Mouse (Mus musculus) cerebellum, adult 2 months (tissue): Measurements from ENCODE around the gene Vmn1r39.
"Not testable (repeated sequence)": the region's sequence is repeated elsewhere in the genome, so short reads cannot be mapped to it uniquely, and the experiment has no call there.

Experiments used
- CTCF ChIP-seq: fragments of 200-500 bp; IDR thresholded peaks from 2 replicates; pipeline ENCODE4 v1.5.1; 2011; ENCODE audit warnings: low read depth, mild to moderate bottlenecking, control low read depth, low read length, moderate library complexity, borderline replicate concordance; ENCODE audit not compliant: insufficient read depth
- POLR2A ChIP-seq: fragments of 200-500 bp; IDR thresholded peaks from 2 replicates; pipeline ENCODE4 v1.6.1; 2011; ENCODE audit warnings: low read length, control low read depth, borderline replicate concordance; ENCODE audit not compliant: insufficient read depth

DNA sequence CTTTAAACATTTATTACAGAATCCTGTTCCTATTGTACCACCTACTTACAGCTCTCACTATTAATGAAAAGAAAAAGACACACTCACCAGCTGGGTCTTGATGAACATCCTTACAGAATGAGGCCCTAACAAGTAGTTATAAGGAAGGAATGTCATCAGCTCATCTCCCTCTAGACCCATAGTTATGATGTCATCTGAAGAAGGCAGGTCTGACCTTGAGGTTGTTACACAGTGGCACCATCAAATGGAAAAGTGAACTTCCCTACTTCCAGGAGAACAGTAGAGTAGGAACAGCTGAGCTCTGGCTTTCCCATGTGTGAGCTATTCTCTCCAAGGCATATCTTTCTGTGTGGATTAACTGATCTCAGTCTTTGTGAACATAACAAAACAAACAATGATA lies 27.9 kb downstream of the Vmn1r39 start, which contains the start of gene Vmn1r38:
- not testable (repeated sequence) for TF ChIP-seq CTCF, POLR2A
